Mouse (Mus musculus): ENCODE measurements at regions not wholly inside any gene's neighbourhood (a gene's known extent, or its start where the extent isn't known, plus 50 kb on each side); places are given as distances from the start of the nearest gene placed in this dataset.

DNA sequence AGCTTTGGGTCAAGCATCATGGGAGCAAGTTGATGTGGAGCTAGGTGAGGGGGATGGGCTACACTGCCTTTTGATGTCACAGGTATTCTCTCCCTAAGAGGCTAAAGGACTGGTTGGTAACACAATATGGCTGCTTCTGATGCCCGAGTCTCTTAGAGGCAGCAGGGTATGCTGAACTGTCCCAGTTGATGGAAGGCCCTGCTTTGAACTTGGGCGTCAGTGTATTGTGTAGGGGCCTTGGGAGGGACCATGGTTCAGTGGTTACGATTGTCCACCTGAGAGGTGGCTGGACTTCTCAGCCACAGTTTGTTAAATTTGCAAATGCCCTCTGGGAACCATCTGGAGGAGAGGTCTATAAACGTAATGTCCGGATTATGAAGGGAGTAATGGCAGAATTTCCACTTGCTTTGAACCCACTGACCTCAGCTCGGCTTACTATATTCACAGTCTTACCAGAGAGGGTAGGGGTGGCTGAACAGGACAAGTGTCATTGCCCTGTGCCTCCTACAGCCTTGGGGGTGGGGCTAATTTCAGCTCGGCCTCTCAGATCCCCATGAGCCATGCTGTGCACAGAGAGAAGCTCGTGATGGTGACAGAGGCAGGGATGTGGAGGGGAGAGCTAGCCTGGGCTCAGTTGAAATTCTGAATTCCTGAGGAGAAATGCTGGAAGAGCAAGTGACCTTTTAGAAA lies 442.6 kb upstream of the Mgmt start:
- intact Hi-C loops (cut with DNase I): no loop called here
- no peak for DNase-seq

DNA sequence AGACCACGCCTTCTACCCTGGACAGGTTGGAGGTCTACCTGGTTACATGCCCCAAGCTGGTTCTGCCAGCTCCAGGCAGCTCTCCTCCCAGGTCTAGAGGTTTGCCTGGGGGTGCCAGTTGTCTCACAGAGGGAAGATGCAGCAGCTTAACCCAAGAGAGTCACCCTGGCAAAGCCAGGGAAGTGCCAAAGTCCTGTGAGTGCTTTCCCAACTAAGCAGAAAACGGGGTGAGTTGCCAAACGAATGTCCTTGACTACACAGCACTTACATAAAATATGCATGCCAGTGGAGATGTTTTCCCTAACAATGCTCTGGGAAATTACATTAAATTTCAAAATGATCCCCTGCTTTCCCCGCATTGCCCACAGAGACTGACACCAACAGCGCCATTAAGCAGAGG lies 441.9 kb upstream of the Mgmt start:
- DNase-seq: no peak
- intact Hi-C loops (cut with DNase I): no loop called here

DNA sequence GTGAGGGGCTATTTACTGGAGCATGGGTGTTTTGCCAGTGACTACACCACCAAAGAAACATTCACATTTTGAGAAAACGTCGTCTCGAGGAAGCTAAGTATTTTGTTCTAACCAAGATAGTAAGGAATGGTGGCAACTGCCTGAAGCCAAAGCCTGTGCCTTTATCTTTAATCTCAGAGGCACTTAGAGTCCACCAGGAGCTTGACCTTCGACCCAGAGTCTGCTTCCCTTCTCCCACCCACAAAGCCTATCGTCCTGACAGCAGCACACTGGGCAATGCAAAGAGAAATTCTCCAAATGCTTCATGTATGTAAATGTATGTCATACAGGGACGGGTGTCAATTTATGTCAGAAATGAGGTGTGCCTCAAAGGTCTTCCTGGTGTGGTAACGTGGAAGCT lies 437.2 kb upstream of the Mgmt start:
- DNase-seq: no peak
- intact Hi-C loops (cut with DNase I): no loop called here

DNA sequence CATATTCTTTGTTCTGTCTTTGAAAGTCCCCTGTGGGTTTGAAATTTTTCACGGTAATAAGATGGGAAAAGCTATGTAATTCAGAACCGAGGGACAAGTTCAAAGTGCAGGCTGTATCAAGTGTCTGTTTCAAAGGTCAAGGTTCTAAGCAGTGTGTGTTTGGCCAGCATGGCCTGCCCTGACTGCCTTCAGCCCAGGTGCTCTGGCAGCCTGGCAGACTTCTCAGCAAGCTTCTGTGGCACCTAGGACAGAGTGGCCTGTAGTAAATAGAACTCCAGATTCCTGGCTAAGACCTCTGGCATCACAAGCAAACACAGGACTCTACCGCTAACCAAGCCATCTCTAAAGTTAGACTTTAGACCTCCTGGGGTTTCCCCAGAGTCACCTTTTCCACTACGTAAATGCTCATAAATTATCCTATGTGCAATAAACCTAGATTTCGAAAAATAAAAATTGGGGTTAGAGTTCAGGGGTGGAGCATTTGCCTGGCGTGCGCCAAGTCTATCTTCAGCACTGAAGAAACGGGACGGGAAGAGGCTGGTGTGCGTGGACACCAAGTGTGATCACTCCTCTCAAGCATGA lies 436.5 kb upstream of the Mgmt start:
- intact Hi-C loops (cut with DNase I): no loop called here
- DNase-seq: no peak

DNA sequence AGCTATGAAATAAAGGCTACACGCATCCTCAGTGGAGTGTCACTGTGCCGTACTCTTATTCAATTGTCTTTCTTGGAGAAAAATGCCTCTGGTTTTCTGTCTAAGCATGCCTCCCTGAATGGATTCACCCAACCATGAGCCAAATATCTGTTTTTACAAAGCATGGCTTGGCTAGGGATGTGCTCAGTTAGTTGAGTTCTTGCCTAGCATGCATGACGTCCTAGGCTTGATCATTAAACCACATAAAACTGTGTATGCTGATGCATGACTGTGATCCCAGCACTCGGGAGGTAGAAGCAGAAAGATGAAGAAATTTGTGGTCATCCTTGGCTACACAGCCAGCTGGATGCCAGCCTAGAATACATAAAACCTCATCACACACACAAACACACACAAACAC lies 417.3 kb upstream of the Mgmt start:
- intact Hi-C loops (cut with DNase I): loop anchor here (5.0 kb wide), 1 partner anchor 415 kb away; no protein-coding TSS in a partner anchor

DNA sequence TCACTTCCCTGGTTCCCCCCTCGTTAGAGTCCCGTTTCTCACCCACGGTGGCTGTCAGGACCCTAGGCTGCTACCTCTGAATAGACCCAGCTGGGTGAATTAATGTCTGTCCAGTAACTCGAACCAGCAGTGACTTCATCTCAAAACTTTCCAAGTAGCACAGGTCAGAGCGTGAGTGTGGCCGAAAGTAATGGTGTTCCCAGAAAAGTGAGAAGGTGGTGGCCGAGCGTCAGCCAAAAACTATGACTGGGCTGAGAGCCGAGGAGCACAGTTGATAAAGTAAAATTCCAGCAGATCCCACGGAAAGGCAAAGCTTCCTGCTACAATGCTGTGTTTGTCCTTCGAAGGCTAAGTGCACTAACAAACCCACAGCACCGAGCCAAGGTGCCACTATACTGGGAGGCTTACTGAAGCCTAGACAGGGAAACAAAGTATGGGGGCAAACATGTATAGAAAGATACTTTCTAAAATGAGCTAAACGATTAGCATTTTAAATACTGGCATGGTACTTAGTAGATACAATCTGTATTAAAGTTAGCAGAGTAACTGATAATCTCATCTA lies 413.7 kb upstream of the Mgmt start:
- DNase-seq: peak; percentile 71 to 72
- intact Hi-C loops (cut with DNase I): loop anchor here (5.0 to 10.0 kb wide), 4 partner anchors 103 to 604 kb away; no protein-coding TSS in a partner anchor

More for the DNA sequence above, 417.3 kb upstream of the Mgmt start:
- no peak for DNase-seq

DNA sequence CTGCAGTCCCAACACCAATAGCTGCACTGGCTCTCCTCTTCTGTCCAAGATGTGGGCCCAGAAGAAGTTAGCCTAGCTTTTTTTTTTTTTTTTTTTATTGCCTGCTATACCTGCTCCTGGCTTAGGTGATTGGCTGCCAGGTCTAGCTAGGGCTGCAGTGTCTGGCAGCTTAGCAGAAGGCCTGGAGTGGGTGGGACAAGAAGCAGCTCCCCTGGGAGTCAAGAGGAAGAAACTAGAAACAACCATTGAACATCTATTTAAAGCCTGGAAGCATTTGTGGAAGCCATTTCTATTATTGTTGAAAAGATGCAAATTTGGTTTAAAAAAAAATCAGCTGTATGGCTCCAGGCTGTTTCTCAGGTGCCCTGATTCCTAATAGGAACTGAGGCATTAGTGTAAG lies 411.2 kb upstream of the Mgmt start:
- intact Hi-C loops (cut with DNase I): loop anchor here (5.0 to 10.0 kb wide), 4 partner anchors 106 to 602 kb away; no protein-coding TSS in a partner anchor
- DNase-seq: peak; percentile 25 to 29

DNA sequence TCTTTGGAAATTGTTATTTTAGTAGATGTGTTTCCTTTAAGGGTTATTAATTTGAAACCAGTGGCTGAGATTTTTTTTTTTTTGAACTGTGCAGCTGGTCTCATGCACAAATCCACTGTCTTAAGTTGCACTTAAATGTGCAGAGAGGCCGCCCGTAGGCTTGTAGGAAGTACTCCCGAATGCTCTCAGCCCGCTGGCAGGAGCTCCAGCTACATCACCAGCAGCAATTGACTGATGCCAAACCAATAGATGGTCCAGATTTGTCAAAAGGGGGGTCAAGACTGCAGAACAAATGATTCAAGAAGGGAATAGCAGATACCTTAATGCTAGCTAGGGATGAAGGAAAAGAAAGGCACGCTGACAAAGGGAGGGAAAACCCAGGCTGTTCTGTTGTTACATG lies 406.9 kb upstream of the Mgmt start:
- intact Hi-C loops (cut with DNase I): loop anchor here (10.0 kb wide), 1 partner anchor 597 kb away; no protein-coding TSS in a partner anchor
- no peak for DNase-seq

DNA sequence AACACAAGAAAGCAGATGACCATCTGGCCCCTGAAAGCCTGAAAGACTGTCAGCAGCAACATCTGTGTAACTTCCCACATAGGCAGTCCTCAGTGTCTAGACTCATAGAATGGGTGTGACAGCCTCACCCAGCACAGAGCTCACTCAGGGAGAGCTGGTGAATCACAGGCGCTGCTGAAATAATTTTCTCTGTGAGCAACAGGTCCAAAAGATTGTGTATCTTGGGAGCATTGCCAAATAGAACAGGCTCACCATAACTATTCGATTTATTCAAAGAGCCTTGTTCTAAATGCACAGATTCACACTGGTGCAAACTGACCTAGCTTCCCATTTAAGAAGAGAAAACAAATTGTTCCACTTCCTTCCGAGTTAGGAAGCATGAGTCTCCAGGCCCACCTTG lies 399.6 kb upstream of the Mgmt start:
- intact Hi-C loops (cut with DNase I): loop anchor here (5.0 kb wide), 3 partner anchors 192 to 658 kb away; no protein-coding TSS in a partner anchor
- DNase-seq: no peak

DNA sequence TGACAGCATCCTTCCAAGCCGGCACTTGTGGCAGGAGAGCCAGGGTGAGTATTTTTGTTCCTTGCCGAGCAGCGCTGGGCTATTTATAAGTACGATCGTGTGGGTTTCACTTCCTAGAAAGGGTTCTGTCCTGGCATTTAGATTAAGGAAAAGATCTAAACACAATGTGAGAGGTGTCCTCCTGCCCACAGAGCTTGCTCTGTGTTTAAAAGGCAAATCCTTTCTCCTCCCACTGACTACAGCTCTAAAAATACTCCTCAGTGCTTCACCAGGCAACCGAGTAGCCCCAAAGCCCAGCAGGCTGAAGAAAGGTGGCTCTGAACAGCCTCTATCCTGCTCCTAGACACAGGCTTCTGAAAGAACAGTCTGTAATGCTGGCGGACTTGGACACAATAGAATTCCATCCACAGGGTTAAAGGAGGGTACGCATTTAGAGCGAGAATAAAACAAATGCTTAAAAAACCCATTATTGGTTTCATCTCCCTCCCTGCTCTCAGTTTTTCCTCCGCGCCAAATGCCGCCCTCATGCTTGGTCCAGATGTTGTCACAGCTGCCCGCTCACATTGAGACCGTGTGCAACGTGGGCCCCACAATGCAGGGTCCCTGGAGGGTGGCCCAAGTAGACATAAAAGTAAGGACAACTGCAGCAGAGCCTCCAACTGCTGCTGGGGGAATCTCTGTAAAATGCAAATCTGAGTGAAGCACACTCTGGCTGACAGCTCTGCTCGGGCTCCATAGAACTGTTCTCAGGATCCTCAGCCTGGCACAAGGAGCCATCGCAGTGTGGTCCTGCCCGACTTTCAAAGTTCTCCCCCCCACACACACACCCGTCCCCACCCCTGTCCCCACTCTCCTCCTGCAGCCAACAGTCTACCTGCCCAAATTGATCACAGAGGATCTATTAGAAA lies 397.8 kb upstream of the Mgmt start:
- intact Hi-C loops (cut with DNase I): loop anchor here (5.0 kb wide), 2 partner anchors 191 to 341 kb away; no protein-coding TSS in a partner anchor
- DNase-seq: peak; percentile 38 to 43

DNA sequence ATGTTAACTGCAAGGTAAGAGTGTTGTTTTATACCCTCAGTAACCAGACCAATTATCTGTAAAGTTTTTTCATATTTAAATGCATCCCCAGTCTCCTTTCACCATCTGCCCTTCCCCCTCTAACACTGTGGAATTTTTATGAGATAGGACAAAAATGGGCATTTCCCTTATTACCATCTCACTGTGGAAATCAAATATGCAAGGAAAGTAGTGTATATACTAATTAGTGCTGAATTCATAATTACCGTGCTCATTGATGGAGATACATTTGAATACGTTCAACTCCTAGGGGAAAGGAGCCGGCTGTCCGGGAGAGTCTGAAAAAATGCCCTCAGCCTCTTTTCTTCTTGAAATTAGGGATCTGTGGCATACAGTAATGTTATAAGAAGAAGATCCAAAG lies 394.4 kb upstream of the Mgmt start:
- DNase-seq: no peak
- intact Hi-C loops (cut with DNase I): no loop called here

DNA sequence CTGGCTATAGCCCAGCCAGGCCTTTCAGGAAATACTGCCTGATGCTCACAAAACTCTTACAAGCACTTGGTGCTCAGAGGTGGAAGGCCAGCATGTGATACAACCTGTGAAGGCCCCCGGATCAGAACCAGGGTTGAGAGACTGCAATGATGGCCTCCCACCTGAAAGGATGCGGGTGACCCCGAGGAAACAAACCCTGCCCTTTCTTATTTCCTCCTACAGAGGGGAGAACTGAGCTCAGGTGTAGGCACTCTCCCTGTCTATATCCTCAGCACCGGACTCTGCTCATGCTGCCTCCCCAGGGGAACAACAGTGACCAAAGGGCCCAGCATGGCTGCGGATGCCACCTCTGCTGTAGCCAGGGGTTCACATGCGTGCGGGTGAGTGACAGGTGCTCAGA lies 393.3 kb upstream of the Mgmt start:
- DNase-seq: no peak

DNA sequence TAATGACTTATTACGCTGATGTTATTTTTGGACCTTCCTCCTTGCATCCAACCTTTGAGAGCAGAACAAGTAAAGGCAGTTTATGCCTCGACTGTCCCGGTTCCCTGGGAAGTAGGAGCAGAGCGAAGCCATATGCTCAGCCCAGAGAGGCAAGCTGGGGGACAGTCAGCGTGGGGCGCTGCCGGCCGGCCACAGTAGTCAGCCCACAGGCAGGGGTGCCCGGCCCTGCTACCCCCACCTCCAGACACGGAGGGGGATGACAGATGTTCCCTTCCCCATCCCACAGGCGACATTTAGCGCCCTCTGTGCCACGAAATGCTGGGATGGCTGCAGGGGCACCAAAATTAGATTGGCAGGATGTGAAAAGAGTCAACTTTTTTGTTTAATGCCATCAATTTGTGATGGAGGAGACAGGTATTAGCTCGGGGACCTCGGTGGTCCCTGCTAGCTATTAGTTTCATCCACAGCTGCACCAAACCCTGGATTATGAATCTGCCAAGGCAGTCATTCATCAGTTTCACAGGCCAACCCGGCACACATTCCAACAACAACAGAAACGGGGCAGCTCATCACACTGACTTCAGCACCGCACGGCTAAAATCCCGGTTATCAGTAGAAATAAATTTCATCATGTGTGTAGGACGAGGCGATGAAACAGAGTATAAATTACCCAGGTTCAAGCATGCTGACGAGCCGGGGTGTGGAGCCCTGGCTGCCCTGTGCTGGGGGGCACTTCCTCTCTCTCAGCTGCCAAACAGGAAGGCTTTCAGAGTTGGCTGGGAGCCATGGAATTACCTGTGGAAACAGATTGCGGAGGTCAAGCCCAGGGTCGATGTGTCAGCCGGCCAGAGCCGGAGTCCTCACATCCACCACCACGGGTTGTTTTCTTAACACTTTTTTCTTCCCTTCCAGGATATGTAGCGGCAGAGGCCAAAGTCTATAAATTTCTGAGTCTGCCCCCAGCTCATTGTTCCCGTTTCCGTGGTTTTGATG lies 392.3 kb upstream of the Mgmt start:
- intact Hi-C loops (cut with DNase I): no loop called here

More for the DNA sequence above, 393.3 kb upstream of the Mgmt start:
- intact Hi-C loops (cut with DNase I): no loop called here

DNA sequence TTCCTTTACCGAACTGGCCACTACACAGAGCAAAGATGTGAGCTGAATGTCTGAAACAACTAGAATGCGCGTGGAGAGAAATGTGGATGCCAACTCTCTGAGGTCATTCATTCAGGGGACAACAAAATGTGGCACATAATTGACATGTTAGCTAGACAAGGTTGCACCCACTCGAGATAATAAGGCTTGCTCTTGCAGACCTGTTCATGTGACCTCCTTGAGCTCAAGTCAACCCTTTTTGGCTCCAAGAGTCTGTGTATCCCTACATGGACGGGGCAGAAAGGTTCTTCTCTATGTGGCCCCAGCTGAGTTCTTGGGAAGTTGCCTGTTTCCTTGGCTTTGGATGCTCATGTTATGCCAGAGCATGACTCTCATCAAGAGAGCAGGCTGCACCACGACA lies 383.0 kb upstream of the Mgmt start:
- intact Hi-C loops (cut with DNase I): no loop called here
- no peak for DNase-seq

More for the DNA sequence above, 392.3 kb upstream of the Mgmt start:
- peak; percentile 54 to 56 for DNase-seq

DNA sequence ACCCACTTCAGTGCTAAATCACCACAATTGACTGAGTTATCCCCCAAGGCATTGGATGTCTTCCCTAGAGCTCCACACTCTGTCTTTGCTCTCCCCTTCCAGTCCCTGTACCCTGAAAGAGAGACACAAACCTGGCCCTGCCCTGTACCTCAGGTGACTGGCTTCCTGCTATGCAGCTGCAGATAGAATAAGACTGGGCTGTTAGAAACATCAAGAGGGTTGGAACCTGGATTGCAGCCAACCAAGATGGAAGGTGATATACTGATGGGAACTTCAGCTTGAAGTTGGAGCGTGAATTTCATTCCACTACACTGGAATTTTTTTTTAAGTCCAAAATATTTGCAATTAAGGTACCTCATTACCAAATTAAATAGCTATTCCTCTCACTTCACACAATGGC lies 379.0 kb upstream of the Mgmt start:
- no peak for DNase-seq
- intact Hi-C loops (cut with DNase I): no loop called here

DNA sequence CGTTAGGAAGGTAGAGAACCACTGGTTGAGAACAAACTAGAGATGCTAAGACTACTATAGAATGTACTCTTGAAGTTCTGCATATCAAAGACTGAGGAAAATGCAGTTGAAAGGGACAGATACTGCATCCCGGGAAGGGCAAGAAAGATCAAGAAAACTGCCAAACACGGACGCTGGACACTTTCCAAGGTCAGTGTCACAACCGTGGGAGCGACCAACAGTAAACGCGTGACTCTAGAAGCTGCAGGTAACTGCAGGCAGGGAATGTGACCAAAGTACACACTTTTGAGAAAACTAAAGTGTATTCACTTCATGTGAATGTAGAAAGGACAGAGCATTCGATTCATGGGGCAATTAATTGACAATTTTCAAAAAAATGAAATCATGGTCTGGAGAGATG lies 368.6 kb upstream of the Mgmt start:
- intact Hi-C loops (cut with DNase I): no loop called here
- DNase-seq: no peak

DNA sequence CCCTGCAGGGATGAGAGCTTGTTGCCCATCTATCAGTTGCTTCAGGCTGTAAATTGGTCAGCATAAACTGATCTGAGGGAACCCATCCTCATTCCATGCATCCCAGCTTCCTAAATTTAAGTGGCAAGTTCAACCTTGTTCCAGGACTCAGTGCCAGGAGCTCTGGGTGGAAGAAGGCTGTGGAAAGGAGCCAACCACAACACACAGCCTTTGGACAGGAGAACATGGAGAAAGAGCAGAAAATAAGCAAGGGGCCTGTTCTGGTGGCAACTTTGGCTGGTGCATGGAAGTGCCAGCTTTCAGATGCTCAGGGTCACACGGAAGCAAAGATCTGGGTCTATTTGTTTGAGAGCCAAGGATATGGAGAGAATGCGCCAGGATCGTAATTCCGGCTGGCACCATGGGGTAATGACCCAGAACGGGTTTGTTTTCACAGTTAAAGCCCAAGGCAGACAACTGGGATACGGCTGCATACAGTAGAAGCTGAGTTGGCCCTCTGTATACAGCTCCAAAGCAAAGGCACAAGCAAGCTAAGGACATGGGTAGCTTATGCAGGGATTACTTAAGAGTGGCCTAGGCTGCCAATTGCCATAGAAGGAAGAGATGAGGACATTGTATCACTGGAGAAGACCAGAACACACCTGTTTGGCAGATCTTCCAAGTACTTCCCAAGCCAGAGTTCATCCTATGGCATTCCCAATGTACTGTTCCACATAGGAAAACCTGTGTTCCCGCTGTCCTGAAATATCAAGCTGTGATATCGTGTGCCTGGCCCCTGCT lies 364.2 kb upstream of the Mgmt start:
- no peak for DNase-seq
- intact Hi-C loops (cut with DNase I): no loop called here

DNA sequence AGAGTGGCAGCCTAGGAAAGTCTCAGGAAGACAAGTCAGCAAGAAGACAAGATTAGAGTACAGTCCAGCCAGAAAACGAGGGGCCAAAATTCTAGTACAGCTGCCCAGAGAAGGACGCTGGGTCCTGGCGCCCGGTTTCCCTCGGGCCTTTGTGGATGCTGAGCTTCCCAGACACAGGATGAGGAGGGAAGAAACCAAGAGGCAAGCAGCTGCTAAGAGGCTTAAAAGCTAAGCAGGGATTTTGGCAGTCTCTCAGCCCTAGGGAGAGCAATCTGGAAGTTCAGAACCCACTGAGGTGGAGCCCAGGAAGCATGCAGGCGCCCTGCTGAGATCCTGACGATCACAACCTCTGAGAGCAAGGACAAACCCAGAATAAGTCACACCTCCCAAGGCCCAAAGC lies 363.1 kb upstream of the Mgmt start:
- peak; percentile 12 to 34 for DNase-seq
- intact Hi-C loops (cut with DNase I): no loop called here
